Mouse (Mus musculus) heart, adult 11 months (tissue): ENCODE data around the gene Zdhhc14.

Source experiments
- DNase-seq: peaks from one replicate; pipeline ENCODE4 v3.0.0; 2022

Gene Zdhhc14

DNA sequence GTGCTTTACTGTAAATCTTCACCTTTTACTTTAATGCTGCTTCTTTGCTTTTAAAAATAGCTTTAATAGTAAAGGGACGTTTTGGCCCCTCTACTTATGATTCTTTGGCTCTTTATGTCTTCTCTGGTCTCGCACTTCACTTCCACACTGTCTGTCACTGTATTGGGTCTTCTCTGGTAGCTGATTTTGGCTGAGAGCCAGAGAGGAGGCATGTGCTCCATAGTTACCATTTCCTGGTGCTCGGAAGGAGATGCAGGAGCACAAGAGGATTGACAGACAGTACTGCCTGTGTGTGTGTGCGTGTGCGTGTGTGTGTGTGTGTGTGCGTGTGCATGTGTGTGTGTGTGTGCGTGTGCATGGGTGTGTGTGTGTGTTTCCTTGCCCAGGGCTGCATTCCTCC, 14.2 kb downstream of the Zdhhc14 start:
- DNase-seq: peak; percentile 89

- peak; percentile 63 for DNase-seq
Observed at GRCm38 (mm10) chr17:5506988-5507387, 14.6 kb downstream of the Zdhhc14 start.

DNA sequence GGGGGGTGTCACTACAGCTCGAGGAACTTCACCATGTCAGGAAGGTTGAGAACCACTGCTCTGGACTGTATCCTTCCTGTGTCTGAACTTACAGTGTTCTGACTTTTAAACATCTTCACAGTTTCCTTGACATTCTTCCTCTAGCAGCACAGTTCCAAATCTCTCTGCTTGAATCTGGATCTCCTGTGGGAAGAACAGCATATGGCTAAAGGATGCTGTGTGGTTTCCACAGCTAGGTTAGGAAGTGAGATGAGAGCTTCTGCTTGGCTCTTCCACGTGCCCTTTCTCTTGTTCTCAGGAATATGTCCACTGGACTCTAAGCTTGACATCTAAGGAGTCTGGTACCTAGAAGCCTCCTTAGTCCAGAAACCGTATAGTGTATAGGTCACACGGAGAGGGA, 15.7 kb downstream of the Zdhhc14 start:
- no peak for DNase-seq

GRCm38 (mm10) chr17:5510564-5510963, 18.2 kb downstream of the Zdhhc14 start:
- DNase-seq: peak; percentile 80

- DNase-seq: peak; percentile 39
Observed at GRCm38 (mm10) chr17:5511724-5512123, 19.4 kb downstream of the Zdhhc14 start.

GRCm38 (mm10) chr17:5519466-5519865, 27.1 kb downstream of the Zdhhc14 start:
- peak; percentile 72 for DNase-seq

- peak; percentile 81 for DNase-seq
Observed at GRCm38 (mm10) chr17:5519910-5520592, 27.7 kb downstream of the Zdhhc14 start.

DNA sequence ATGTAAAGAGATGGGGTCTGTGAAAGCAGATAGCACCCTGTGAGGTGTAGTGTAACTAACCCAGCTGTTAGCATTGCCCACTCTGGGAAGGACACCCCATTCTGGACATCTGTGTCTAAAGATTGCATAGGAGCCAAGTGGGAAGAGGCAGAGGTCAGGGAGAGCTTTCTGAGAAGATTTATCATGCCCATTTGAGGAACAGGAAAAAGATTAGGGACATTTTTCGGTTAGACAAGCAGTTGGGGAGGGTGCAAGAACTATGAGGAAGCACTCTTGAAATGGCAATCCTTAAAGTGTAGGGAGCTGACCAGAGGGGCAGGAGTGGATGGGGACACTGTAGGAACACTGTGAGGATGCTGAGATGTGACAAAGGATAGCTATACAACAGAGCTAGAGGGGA, 29.2 kb downstream of the Zdhhc14 start:
- DNase-seq: no peak

DNA sequence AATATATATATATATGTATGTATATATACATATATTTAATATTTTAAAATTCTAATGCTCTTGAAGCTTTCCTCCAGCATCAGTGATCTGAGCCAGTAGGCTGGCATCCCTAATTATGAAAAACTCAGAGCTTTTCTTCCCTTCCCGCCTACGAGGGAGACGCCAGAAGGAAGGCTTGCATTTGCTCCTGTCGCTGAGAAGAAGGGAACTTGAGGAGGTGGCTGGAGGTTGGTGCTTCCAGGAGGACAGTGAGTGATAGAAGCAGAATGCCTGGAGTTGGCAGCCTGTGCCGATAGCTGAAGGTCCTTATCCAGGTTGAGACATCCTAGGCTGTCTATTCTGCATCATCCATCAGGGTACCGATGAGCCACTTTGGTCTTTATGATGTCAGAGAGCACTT, 37.2 kb downstream of the Zdhhc14 start:
- DNase-seq: peak; percentile 74

GRCm38 (mm10) chr17:5532816-5533215, 40.5 kb downstream of the Zdhhc14 start:
- DNase-seq: no peak

DNA sequence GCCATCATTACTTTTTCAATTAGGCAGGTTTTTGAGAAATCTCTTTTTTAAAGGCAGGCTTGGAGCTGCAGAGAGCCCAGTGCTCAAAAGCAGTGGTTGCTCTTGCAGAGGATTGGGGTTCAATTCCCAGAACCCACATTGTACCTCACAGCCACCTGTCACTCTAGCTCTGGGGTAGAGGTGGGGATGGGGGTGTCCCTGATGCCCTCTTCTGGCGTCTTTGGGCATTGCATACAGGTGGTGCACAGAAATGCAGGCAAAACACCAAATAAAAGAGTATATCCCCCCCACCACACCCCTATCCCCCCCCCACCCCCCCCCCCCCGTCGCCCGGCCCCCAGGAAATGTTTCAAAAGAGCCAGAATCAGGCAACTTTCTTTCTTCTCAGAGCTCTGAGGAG, 43.0 kb downstream of the Zdhhc14 start:
- no peak for DNase-seq

DNA sequence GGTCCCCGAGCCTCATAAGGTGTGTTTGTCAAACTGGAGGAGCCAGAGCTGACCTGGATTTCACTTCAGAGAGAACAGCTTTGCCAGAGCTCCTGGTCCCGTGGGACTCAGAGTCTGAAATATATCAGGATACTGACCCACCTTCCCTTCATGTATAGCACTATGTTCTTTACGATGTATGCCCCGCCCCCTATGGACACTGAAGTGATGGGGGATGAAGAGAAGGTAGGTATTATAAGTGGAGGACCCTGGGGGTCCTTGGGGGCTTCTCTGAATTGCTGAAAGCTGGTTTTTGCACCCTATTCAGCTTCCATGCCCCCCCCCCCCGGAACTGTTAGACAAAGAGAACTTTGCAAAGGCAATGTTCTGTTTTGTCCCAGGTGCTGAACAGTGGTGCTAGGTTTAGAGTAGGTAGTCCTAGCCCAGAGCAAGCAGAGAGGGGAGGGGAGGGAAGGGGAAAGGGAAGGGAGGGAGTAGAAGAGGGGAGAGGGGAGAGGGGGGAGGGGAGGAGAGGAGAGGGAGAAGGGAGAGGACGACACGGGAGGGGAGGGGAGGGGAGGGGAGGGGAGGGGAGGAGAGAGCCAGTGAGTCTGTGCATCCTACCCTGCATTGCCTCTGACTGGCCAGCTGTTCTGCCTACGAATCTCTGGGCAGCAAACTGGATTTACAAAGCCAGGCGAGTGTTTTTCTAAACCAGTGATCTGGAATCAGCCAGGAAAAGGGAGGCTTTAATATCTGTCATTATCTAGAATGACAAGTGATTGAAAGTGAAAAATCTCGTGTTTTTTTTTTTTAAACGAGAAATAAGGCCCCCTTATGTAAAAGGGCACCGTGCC, 44.1 kb downstream of the Zdhhc14 start:
- no peak for DNase-seq

- DNase-seq: no peak
Observed at GRCm38 (mm10) chr17:5537095-5537575, 44.8 kb downstream of the Zdhhc14 start.

GRCm38 (mm10) chr17:5542177-5542576, 49.8 kb downstream of the Zdhhc14 start:
- no peak for DNase-seq

DNA sequence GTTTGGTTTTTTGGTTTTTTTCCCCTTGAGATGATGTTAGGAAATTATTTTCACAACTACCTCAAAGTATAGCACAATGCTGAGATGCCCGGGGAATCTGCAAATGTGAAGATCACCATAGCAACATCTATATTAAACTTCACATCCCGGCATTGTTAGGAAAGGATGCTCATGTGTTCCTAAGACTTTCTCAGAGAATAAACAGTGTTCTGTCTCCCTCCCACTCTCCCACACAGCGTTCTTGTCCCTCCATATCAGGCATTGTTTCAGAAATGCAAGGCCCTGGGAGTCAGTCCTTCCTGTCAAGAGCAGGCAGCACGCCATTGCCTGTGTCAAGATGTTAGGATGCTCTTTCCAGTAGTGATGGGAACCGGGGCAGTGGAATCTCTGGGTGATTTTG, 51.7 kb downstream of the Zdhhc14 start:
- DNase-seq: no peak

DNA sequence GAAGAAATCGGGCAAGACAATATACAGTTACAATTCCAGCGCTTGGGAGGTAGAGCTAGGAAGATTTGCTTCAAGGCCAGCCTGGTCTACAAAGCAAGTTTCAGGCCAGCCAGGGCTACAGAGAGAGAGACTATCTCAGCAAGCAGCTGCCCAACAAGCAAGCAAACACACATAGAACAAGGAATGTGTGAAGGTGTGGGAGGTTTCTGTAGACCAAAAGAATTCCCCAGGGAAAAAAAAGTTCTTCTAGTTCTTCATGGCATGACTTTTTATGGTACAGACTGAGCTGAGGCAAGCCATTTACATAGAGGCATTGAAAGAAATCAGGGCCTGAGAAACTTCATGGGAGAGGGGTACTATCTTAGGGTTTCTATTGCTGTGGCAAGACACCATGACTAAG, 52.7 kb downstream of the Zdhhc14 start:
- DNase-seq: no peak

DNA sequence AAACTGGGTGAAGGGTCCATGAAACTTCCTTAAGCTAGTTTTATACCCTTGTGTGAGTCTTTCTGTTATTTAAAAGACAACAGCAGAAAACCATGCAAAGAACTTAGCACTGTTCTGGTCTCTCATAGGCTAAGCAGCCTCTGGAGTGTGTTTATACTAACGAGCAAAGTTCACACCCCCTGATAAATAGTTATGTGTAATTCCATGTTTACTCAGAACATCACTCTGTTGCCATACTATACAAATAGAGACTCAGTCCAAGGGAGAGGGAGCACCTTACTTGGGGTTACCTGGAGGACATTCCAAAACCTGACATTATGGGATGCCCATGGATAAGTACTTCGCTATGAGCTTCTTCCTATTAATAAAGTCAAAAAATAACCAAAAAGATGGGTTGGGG, 56.2 kb downstream of the Zdhhc14 start:
- DNase-seq: no peak

- no peak for DNase-seq
Observed at GRCm38 (mm10) chr17:5549460-5549859, 57.1 kb downstream of the Zdhhc14 start.

DNA sequence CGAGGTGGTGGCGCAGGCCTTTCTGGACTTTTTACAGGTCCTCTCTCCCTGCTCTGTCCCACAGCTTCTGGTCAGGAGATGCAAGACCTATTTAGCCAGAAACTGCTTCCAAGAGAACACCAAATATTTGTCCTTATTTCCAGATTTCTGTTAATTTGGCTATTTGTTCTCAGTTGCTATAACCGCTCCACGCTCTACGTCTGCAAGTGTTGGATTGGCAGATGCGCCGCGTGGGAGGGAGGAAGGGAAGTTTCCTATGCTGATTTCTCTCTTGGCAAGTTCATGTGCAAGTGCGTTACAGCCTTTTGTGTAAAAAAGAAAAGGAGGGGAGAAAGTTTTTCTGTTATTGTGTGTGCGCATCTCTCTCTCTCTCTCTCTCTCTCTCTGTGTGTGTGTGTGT, 58.1 kb downstream of the Zdhhc14 start:
- DNase-seq: no peak

GRCm38 (mm10) chr17:5551136-5551535, 58.8 kb downstream of the Zdhhc14 start:
- no peak for DNase-seq

DNA sequence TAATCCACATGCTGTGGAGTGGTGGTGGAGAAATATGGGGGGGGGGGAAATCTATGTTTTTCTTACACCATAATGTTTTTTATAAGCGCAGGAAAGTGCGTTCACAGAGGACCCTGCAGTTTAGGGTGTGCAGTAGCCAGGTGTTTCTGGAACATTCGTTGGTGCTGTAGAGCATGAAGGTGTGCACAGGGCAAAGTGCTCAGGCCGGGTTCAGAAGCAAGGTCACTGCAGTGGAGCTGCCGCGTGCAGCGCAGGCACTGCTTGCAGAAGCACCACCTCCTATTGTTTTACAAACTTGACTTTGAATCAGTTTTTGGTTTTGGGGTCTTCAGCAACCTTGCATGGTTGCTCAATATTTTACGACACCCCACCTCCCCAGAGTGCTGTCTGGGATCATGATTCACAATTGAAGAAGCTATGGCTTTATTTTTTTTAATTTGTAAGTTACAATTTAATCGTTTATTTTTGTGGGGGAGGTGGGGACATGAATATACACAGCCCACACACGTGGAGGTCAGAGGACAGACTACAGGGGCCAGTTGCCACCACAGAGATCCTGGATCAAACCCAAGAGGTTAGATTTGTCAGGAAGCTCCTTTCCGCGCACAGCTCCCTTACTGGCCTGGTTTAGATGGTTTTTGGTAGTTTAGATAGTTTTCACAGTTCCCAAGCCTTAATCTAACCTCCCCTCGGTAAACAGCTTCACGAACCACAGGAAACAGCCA, 59.8 kb downstream of the Zdhhc14 start:
- DNase-seq: no peak

GRCm38 (mm10) chr17:5553556-5553955, 61.2 kb downstream of the Zdhhc14 start:
- no peak for DNase-seq

DNA sequence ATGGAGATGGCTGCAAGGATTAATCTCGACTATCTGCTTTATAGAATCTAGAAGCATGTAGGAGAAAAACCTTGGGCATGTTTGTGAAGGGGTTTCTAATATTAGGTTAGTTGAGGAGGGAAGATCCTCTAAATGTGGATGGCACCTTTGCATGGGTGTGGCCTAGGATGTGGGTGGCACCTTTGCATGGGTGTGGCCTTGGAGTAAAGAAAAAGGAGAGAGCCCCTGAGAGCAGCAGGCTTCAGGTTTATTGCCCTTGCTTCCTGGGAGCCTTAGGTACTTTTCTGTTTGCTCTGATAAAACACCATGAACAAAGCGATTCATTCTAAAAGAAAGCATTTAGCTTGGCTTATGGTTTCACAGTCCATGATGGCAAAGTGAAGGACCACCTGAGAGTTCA, 62.2 kb downstream of the Zdhhc14 start:
- DNase-seq: no peak

DNA sequence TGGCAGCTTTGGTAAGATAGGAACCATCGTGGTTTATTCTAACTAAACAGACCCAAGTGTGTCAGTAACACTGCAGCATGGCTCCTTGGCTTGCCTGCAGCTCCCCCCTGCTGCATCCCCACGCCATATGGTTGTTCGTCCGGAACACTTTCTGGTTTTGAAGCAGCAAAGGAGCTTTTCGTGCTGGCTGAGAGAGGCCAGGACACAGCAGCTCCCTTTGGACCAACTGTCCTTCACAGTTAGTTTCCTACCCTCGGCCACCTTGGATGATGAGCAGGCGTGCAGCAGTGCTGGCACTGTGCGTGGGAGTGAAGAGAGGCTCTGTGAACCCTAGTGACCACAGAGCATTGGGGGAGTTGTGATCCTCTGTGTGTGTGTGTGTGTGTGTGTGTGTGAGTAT, 64.2 kb downstream of the Zdhhc14 start:
- no peak for DNase-seq
